Mouse (Mus musculus) adrenal gland, adult (tissue): Measurements from ENCODE around the gene Timm50.
A peak's percentile ranks its signal among the peaks of the same experiment; 100 is the strongest.

ENCODE experiments used
- DNase-seq, 2 experiments: peaks; one replicate each; pipeline ENCODE4 v3.0.0; 2022 to 2023; ENCODE audit warnings: low spot score in 1 of 2; ENCODE audit not compliant: inconsistent age in 2 of 2

The Timm50 gene

DNA sequence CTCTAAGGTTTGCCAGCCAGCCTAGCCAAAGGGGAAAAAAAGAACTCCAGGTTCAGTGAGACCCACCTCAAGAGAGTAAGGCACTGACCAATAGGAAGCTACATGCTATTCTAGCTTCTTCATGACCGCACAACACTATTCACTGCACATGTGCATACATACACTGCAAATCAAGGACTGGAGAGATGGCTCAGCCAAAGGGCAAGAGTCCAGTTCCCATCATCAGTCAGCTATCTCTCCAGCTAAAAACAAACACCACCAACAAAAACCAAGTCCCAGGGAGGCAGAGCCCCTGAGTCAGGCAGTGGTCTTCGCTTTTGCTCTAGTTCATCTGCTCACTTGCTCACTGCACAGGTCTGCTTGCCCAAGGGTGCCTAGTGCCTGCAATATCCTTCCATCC, 16.4 kb upstream of the Timm50 start:
- DNase-seq = no peak

DNA sequence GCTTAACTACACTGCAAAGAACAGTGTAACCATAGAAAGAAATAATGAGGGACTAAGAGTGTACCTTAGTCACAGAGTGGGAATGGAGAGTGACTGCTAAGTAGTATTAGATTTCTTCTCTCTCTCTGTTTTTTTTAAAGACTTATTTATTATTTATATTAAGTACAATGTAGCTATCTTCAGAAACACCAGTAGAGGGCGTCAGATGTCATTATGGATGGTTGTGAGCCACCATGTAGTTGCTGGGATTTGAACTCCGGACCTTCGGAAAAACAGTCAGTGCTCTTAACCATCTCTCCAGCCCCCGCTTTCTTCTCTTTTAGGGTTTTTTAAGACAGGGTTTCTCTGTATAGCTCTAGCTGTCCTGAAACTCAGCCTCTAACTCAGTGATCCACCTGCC, 14.6 kb upstream of the Timm50 start:
- DNase-seq = no peak

DNA sequence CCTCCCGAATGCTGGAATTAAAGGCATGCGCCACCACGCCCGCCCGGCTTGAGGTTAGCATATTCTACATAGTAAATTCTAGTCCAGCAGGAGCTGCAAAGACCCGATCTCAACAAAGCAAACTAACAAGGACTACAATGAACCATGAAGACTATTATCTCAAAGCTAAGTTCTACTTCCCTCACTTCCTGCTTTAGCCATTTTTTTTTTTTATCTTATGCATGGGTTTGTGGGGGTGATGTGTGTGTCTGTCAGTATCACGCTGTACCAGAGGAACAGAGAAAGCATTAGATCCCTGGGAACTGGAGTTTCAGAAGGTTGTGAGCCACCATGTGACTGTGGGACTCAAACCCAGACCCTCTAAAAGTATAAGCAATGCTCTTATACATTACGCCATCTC, 13.4 kb upstream of the Timm50 start:
- no peak for DNase-seq

DNA sequence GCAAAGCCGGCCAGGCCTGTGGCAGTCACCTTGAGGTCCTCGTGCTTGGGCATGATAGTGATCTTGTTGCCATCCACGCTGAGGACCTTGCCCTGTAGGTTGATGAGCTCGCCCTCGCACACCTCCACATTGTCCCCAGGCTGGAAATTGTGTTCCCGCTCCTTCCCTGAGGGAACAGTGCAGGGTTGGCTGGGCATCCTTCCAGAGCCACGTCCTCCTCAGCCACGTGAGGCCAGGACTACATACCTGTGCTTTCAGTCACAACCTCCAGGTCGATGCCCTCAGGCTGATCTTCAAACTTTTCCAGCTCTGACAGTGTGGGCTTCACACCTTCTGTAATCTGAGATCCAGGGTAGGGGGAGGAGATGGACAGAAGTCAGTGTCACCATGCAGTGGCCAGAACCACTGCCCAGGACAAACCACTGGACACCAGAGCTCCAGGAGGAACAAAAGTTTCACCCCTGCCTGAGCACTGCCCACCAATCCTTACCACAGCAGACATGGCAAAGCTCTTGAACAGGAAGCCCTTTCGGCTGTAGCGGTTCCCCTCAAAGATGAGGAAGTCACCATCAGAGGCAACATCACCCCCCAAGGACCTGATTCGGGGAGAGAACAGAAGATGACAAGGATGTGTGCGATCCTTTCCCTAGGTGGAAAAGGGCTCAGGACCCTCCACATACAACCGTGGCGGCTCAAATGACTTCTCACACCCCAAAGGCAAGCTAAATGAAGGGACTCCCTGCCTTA, 10.3 kb upstream of the Timm50 start:
- DNase-seq = no peak

DNA sequence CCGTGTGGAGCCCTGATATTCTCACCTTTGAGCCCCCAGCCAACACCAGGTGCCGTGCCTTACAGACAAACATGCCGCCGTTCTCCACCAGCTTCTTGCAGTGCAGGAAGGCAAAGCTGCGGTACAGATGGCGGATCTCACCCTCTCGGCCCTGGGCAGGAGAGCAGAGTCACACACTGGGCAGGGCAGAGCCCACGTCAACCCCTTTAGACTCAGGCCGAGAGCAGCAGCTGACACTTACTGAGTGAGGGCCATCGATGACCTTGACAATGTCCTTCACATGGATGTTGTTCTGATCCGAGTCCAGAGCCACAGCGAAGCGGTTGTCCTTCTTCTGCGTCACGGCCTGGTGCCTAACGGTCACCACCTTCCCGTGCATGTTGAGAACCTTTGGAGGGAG, 6.8 kb upstream of the Timm50 start:
- peak; percentile 85 to 87 for DNase-seq

DNA sequence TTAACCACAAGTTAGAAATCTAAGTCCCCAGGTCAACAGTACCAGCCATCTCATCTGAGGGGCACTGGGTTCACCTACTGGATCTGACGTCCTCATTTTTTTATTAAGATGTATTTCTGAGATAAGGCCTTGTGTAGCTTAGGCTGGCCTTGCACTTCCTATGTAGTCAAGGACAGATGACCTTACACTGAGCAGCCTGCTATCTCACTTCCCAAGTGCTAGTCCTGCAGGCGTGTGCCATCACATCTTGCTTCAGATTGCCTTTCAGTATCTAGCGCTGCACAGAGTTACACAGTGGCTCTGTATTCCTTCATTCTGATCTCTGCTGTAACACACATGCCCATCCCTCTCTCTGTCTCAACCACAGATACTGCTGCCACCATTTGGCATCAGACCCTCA, 6.2 kb upstream of the Timm50 start:
- DNase-seq = peak; percentile 63 to 77

DNA sequence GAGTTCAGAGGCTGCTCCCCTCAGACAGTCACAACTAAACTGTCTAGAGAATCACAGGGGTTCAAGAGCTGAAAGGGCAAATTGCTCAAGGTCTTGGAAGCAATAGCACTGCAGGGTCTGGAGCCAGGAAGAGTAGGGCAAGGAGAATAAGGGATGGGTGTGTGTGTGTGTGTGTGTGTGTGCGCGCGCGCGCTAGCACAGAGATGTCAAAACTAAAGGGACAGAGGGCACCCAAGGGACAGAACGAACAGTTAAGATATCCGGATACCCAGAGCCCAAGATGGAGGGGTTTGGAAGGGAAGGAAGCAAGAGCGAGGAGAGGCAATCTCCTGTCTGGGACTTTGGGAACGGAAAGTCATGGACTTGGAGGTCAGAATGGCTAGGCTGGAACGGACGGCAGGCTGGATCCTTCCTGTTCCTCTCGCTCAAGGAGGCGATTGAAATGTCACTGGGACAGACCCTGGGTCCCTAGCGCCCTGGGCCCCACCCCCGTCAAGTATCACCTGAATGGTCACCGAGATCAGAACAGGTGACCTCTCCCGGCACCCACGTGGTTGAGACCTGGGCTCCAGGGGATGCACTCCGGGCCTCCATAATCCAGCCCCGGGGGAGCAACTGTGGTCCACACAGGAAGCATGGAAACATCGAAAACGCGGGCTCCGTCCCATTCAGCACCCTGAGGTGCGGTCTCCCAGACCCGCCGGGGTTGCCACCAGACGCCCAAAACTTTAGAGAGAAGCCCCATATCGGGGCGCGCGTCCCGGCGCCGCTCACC, 534 bp downstream of the Timm50 start:
- DNase-seq = peak in 1 of 2 experiments; percentile 56

DNA sequence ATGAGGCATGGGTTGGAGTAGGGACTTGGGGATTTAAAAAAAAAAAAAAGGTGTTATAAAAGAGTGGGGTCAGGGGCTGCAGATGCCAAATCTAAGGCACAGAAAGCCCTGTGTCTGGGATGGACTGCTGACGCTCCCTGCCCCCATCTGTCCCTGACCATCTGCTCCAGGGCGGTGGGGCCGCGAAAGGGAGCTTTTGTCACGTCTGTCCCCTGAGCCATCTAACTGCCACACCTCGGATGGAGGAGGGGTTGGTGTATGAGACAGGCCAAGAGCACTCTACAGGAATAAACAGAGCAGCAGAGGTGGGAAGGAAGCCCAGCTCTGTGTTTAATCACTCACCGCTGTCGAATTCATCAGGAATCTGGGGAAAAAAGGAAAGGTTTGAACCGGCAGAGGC, 2.1 kb downstream of the Timm50 start:
- DNase-seq = no peak

DNA sequence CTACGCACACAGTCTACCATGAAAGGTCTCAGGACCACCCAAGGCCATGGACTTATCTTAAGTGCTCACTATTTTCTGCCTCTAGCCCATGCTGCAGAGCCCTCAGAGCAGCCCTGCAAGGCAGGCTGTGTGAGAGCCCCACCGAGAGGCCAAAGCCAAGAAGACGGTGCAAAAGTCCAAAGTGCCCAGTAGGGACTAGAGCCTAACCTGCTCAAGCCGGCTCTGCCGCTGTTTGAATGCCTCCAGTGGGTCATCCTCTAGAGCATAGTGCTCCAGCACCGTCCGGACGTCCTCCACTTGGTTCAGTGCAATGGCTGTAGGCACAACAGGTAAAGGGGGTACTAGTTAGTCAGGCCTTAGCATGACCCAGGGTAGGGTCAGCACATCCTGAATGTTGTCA, 5.7 kb downstream of the Timm50 start:
- DNase-seq = no peak

DNA sequence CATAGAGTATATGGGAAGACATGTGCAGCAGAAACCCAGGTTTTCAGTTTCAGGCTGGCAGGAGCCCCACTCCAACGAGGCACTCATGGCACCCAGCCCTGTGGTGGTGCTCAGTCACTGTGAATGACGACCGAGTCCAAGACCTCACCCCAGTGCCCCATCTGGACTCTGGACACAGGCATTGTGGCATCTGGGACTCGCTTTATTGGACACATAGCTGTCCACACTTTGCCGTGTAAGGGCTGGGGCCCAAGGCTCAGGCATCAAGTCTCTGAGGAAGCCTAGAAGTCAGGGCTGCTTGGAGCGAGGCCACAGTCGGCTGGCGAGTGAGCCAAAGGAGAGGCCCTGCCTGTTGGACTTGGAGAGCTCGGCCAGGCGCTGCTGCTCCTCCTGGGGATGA, 6.2 kb downstream of the Timm50 start:
- DNase-seq = no peak

DNA sequence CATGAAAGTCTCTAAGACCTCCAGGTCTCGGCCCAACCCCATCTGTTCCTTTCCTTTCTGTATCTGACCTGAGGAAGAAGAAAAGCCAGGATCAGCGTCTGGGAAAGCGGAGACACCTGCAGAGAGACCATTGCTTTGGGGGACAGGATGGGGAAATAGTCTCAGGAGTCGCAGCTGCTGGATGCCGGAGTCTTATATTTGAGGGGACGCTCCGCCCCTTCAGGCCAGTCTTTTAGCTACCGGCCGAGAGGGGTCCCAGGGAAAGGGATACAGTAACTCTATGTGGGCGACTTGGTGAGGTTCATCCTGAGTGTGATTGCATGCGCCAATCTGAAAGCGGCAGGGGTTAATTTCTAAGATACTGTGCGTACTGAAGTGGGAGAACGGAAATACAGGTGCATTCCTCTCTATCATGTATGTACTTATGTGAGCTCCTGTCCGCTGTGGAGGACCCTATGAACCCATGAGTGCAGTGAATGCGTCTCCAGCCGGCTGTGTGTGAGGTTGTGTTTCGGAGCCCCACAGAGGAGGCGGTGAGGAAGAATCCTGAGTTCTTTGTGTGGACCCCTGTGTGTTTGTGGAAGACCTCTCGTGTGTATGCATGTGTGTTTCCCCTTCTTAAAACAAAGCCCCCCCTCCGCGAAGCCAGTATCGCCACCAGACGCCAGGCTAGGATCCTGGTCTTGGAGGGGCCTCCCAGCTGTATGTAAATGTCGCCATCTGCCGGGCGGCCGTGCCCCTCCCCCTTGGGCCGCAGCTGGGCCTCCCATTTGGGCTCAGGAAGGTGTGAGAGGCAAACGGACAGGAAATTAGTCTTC, 10.0 kb downstream of the Timm50 start, which contains the start of gene Dll3:
Dll3 (minus strand) TSS at position 623 of the 818 bp plus-strand sequence.
- DNase-seq = peak; percentile 42 to 71

DNA sequence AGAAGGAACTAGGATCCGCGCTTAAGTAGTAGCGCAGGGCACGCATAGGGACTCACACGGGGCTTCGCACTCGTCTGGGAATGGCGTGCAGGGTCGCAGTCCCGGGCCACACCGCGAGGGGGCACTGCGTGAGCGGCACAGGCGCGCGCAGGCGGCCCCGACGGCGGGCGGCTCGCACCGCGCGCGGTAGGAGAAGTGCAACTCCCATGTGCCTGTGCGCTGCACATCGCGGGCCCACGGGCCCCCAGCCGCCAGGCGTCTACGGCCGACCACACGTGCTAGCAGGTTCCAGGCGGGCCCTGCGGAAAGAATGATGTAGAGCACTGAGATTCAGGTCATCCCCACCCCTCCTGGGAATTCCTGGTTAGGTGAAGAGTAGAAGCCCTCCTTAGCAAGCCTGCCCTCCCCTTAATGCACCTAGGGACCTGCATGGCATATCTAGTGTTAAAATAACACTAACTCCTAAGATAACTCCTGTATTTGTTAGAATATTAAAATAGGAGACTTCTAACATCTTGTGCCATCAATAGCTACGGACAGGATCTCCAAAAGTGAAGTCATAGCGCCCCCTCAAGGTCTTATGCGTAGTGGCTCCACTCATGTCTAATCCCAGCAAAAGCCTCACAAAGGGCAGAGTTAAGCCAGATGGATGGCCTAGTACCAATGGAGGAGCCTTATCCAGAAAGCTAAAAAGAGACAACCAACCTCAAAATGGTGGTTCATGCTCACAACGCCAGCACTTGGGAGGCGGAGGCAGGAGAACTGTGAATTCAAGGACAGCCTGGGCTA, 12.8 kb downstream of the Timm50 start:
- peak; percentile 44 to 78 for DNase-seq

DNA sequence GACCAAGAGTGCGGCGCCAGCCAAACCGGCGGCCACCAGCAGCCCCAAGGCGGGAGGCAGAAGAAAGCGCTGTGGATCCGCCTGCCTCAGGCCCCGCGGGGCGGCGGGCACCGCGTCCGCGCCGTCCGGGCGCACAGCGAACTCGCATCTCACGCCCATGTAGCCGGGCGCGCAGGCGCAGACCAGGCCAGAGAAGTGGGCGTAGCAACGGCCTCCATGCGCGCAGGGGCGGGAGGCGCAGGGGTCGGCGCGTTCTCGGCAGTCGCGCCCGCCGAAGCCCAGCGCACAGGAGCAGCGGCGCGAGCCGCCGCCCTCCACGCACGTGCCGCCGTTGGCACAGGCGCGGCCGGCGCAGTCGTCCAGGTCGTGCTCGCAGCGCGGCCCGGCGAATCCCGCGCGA, 17.4 kb downstream of the Timm50 start:
- DNase-seq = peak; percentile 72 to 79

DNA sequence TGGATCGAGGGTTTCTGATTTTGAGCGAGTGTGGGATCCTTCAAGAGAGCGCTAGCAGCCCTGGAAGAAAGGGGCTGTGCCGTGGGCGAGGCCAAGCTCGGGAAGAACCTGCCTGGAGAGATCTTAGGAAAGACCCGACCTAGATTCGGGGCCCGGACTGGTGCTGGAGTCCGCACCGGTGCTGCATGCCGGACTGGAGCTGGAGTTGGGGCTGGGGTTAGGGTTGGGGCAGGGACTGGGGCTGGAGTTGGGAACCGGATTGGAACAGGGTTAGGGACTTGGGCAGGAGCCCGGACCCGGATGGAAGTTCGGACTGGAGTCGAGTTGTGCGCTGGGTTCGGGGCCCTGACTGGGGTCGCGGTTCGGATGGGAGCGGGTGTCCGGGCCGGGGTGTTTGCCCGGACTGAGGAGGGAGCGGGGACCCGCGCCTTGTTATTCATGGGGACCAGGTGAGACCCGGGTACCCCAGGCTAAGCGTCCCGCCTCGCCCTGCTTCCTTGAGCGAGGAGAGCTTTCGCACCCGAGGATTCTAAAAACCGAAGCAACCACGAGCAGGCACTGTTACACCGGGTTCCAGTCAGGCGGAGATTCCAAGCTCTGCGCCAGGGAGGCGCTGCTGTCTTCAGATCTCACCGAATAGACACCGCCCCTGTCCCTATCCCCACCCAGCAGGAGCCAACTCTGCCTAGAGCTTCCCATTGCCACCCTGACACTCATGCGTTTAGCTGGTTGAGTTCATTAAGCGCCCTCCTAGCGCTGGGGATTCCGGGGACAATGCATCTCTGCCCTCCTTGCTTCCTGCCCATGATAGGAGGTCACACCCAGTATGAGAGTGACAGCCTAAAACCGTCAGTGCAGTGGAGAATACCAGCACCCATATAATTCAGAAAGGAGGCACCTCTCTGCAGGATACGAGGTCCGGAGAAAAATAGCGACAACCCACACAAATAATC, 21.0 kb downstream of the Timm50 start, which contains the start of gene Selenov:
Selenov (minus strand) TSS at position 549 of the 953 bp plus-strand sequence.
- DNase-seq = peak; percentile 42 to 68

DNA sequence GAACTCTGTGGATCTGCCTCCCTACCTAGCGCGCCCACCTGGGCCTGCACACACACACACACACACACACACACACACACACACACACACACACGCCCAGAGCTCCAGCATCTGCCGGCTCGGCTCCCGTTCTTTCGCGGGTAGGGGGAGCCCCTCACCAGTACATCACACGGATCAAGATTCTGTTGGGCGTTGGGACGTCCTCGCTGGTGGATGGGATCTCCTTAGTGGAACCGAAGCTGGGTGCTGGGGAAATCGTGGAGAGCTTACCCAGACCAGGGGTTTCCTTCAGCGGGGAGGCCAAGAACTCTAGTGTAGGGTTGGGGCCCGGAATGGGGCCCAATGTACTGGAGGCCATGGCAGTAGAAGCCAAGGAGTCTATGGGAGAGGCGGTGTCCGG, 21.7 kb downstream of the Timm50 start:
- no peak for DNase-seq

DNA sequence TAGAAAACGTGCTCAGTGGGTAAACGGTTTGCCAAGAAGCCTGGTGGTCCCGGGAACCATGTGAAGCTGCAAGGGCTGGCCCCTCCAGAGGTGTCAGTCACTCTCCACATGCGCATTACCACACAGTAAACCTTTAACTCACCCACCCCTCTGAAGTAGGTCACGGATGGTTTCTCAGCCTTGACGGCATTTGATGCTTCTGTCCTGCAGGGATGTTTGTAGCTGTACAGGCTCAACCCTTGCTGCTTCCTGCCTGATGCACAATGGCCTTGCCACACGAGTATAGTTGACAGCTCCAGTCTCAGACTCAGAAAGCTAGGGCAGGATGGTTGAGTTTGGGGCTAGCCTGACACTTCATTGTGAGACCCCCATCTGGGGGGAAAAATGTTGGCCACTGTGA, 31.2 kb downstream of the Timm50 start:
- DNase-seq = no peak

DNA sequence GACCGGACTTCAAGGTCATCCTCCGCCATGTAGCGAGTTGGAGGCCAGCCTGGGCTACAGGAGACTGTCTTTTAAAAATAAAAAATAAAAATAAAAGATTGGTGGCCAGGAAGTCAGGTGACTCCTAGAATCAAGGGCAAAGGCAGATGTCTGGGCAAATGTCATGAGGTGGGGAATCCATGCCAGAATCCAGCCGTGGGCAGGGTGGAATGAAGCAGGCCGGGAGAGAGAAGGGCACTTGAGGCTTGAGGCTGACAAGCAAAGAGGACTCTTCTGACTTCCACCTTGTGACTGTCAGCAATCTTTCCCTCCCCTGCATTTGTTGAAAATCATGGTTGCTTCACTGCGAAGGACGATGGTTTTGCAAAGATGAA, 33.6 kb downstream of the Timm50 start:
- DNase-seq = no peak

DNA sequence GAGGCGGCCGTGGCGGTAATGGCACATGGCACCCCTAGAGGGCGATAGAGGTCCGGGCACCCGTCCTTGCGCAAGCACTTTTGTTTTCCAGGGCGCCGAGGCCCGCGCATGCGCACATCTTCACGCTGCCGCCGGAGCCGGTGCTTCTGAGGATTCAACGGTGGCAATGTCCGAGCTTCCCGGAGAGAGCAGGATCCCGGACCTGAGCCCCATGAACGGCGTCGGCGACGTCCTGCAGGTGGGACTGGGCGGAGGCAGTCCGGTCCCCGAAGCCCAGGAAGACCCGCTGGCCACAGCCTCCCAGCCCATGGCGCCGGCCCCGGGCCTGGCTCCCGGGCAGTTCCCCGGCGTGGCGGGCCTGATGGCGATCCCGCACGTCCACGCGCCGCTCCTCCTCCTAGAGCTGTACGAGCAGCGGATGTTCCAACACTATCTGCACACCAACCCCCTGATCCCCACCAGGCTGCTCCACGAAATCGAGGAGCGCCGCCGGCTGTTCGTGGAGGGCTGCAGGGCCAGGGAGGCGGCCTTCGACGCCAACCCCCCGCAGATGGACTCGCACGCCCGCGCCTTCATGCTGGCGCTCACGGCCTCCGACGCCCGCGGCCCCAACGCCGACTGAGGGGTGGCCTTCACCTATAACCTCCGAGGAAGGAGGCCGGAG, 34.1 kb downstream of the Timm50 start, which contains the start of gene Eid2b:
Eid2b (plus strand) TSS at position 125 of the 664 bp plus-strand sequence.
- DNase-seq = peak; percentile 96 to 99

DNA sequence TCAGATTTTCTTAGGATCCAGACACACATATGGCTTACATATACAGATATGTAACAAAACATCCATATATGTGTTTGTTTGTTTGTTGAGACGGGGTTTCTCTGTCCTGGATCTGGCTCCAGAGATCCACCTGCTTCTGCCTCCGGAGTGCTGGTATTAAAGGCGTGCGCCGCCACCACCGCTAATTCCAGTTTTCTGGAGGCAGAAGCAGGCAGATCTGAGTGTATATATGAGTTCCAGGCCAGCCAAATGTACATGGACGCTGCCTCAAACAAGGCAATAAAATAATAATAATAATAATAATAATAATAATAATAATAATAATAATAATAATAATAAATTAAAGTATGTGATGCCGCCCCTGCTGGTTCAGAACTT, 34.6 kb downstream of the Timm50 start:
- DNase-seq = no peak
